8 mouse cellular contexts compared by ENCODE assay signal in the genomic region with DNA sequence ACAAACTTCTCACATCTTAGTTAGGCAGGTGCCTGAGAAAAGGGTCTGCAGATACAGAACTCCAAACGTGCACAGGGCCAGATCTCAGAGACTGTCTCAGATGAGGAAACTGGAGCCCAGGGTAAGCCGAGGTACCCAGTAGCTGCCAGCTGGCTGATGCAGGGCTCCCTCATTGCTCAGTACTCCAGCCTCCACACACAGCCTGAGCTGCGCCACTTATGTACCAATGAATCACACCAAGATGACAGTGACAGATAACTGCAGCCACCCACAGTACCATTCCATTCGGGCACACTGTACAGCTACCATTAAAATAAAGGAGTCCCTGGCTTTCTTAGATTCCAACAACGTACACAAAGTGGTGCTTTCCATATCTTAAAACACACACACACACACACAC. TPM values are rescaled to one million over a fixed set of nuclear protein-coding genes. Genes with fewer than 3 reads are reported as not detected.
DNase-seq lines count a peak whose midpoint lies in the region; ATAC-seq and TF ChIP-seq lines count a peak whose summit lies in the region.

No protein-coding gene starts in this region.

- TF ChIP-seq CTCF in lung, embryonic 14.5 days (IDR thresholded peaks at IDR 0.05; ENCODE audit: low read depth): no peak
- TF ChIP-seq CTCF in thymus, adult 2 months (IDR thresholded peaks at IDR 0.05; ENCODE audit: borderline replicate concordance, control insufficient read depth, extremely low read depth, insufficient read depth, low read length, poor library complexity): no peak

- peak; percentile 85 for DNase-seq in adrenal gland, adult 2 months
- DNase-seq in adrenal gland, adult 18-20 months (ENCODE audit: low spot score in 2 of 2): no peak
- DNase-seq in lung, embryonic 14.5 days: no peak
- no peak for DNase-seq in lung, postnatal 14 days
- DNase-seq in layer of hippocampus, adult 18-20 months (ENCODE audit: low spot score in 2 of 2): peak; percentile 78 to 87
- DNase-seq in midbrain, embryonic 10.5 days (ENCODE audit: low spot score): no peak
- no peak for DNase-seq in thymus, postnatal 10 days (ENCODE audit: low spot score in 2 of 2)
- DNase-seq in thymus, adult 2 months: no peak

- H3K4me2 ChIP-seq in lung, embryonic 14.5 days: peak overlapping the region; percentile 89

- TF ChIP-seq POLR2A in thymus, adult 2 months (IDR thresholded peaks at IDR 0.05; ENCODE audit: control insufficient read depth, extremely low read depth, insufficient read depth, low read length, poor library complexity): no peak

- peak overlapping the region; percentile 70; the same call in 1 of the 2 replicates for H3K4me3 ChIP-seq in lung, embryonic 14.5 days (ENCODE audit: low read depth, low read length)
- peak overlapping the region; percentile 76; the same call in 1 of the 2 replicates for H3K4me3 ChIP-seq in midbrain, embryonic 10.5 days
- H3K4me3 ChIP-seq in thymus, adult 2 months (ENCODE audit: control insufficient read depth, insufficient read depth, low read length): no peak overlapping the region

- H3K9ac ChIP-seq in lung, embryonic 14.5 days: 0 out of 2 replicates have a peak overlapping the region, but pooled peaks have one; percentile 32

- H3K27me3 ChIP-seq in lung, embryonic 14.5 days (ENCODE audit: insufficient read depth, low read length): no peaks in the 10 kb centered on the region
- peaks cover 29% of the 10 kb centered on the region for H3K27me3 ChIP-seq in midbrain, embryonic 10.5 days (ENCODE audit: low read depth, poor library complexity, severe bottlenecking)
- H3K27me3 ChIP-seq in thymus, adult 2 months (ENCODE audit: control insufficient read depth, insufficient read depth, low read length): no peaks in the 10 kb centered on the region

- WGBS in lung, embryonic 14.5 days: 48% methylated on average over 5 of the region's 5 CpGs
- 86% methylated on average over 5 of the region's 5 CpGs for WGBS in midbrain, embryonic 10.5 days
- WGBS in thymus, adult 2 months: 76% methylated on average over 5 of the region's 5 CpGs

- H3K36me3 ChIP-seq in lung, embryonic 14.5 days (ENCODE audit: insufficient read depth): no peaks in the 10 kb centered on the region
- no peaks in the 10 kb centered on the region for H3K36me3 ChIP-seq in midbrain, embryonic 10.5 days
- H3K36me3 ChIP-seq in thymus, adult 2 months (ENCODE audit: control insufficient read depth, insufficient read depth, low read length): no peaks in the 10 kb centered on the region

- H3K9me3 ChIP-seq in lung, embryonic 14.5 days (ENCODE audit: low read depth, low read length): no peaks in the 10 kb centered on the region
- no peaks in the 10 kb centered on the region for H3K9me3 ChIP-seq in midbrain, embryonic 10.5 days (replicated peaks)

- H3K4me1 ChIP-seq in lung, embryonic 14.5 days (ENCODE audit: insufficient read depth): peaks cover 38% of the 10 kb centered on the region
- peaks cover 69% of the 10 kb centered on the region for H3K4me1 ChIP-seq in midbrain, embryonic 10.5 days
- H3K4me1 ChIP-seq in thymus, adult 2 months (replicated peaks; ENCODE audit: control insufficient read depth, insufficient read depth, low read length): peaks cover 13% of the 10 kb centered on the region

- no peak for ATAC-seq in lung, embryonic 14.5 days (ENCODE audit: insufficient read depth)

- H3K27ac ChIP-seq in lung, embryonic 14.5 days (ENCODE audit: low read depth): peak overlapping the region; percentile 97
- H3K27ac ChIP-seq in midbrain, embryonic 10.5 days (replicated peaks): 0 out of 2 replicates have a peak overlapping the region, but pooled peaks have one; percentile 81
- no peak overlapping the region for H3K27ac ChIP-seq in thymus, adult 2 months (ENCODE audit: control insufficient read depth, insufficient read depth, low read length)

RNA-seq across cellular contexts. Expression of gene Per2, which starts 1.4 kb away (rescaled TPM):
- total RNA-seq in adrenal gland, adult 2 months (2021): 10 to 100 TPM; 22.2 to 68.7 TPM
- polyA plus RNA-seq in adrenal gland, adult 2 months (2012; rRNA removed): 24.7 and 40.0 TPM in 2 replicates
- 10 to 100 TPM; 46.7 to 66.6 TPM for total RNA-seq in adrenal gland, adult 18-20 months (2021)
- polyA plus RNA-seq in lung, embryonic 14.5 days (2014; fragmentation: Nextera tagmentation; extraction: Ambion mirVana): 6.6 and 8.3 TPM in 2 replicates
- total RNA-seq in layer of hippocampus, adult 18-20 months (2021): 10 to 100 TPM; 32.2 to 35.2 TPM
- 2.5 and 4.0 TPM in 2 replicates for polyA plus RNA-seq in midbrain, embryonic 10.5 days (2016; fragmentation: Nextera tagmentation; extraction: Ambion mirVana)
- 3.3 and 3.4 TPM in 2 replicates for polyA plus RNA-seq in thymus, adult 2 months (2012; rRNA removed)

RNA-seq across cellular contexts. Expression of gene Traf3ip1, which starts 36.7 kb away (rescaled TPM):
- total RNA-seq in adrenal gland, adult 2 months (2021): 10 to 100 TPM; 10.1 to 11.8 TPM
- 6.2 and 6.8 TPM in 2 replicates for polyA plus RNA-seq in adrenal gland, adult 2 months (2012; rRNA removed)
- 10 to 100 TPM; 10.8 to 12.7 TPM for total RNA-seq in adrenal gland, adult 18-20 months (2021)
- polyA plus RNA-seq in lung, embryonic 14.5 days (2014; fragmentation: Nextera tagmentation; extraction: Ambion mirVana): 6.9 and 8.0 TPM in 2 replicates
- 10 to 100 TPM; 14.3 to 14.6 TPM for total RNA-seq in layer of hippocampus, adult 18-20 months (2021)
- 10.5 and 12.9 TPM in 2 replicates for polyA plus RNA-seq in midbrain, embryonic 10.5 days (2016; fragmentation: Nextera tagmentation; extraction: Ambion mirVana)
- 7.1 and 7.7 TPM in 2 replicates for polyA plus RNA-seq in thymus, adult 2 months (2012; rRNA removed)

RNA-seq across cellular contexts. Expression of gene Hes6, which starts 43.9 kb away (rescaled TPM):
- total RNA-seq in adrenal gland, adult 2 months (2021): 100 to 1,000 TPM; 190 to 273 TPM
- 252 and 309 TPM in 2 replicates for polyA plus RNA-seq in adrenal gland, adult 2 months (2012; rRNA removed)
- 100 to 1,000 TPM; 255 to 373 TPM for total RNA-seq in adrenal gland, adult 18-20 months (2021)
- 53.7 and 56.4 TPM in 2 replicates for polyA plus RNA-seq in lung, embryonic 14.5 days (2014; fragmentation: Nextera tagmentation; extraction: Ambion mirVana)
- 10 to 100 TPM; 13.1 to 16.4 TPM for total RNA-seq in layer of hippocampus, adult 18-20 months (2021)
- polyA plus RNA-seq in midbrain, embryonic 10.5 days (2016; fragmentation: Nextera tagmentation; extraction: Ambion mirVana): 213 and 329 TPM in 2 replicates
- 200 and 203 TPM in 2 replicates for polyA plus RNA-seq in thymus, adult 2 months (2012; rRNA removed)

RNA-seq across cellular contexts. Expression of gene Ilkap, which starts 59.1 kb away (rescaled TPM):
- 10 to 100 TPM; 88.8 to 94.7 TPM for total RNA-seq in adrenal gland, adult 2 months (2021)
- 121 and 122 TPM in 2 replicates for polyA plus RNA-seq in adrenal gland, adult 2 months (2012; rRNA removed)
- 100 to 1,000 TPM in 1 of 2 experiments, 10 to 100 TPM in 1; 93.7 to 121 TPM for total RNA-seq in adrenal gland, adult 18-20 months (2021)
- 140 and 144 TPM in 2 replicates for polyA plus RNA-seq in lung, embryonic 14.5 days (2014; fragmentation: Nextera tagmentation; extraction: Ambion mirVana)
- total RNA-seq in layer of hippocampus, adult 18-20 months (2021): 10 to 100 TPM; 62.3 to 63.0 TPM
- 173 and 177 TPM in 2 replicates for polyA plus RNA-seq in midbrain, embryonic 10.5 days (2016; fragmentation: Nextera tagmentation; extraction: Ambion mirVana)
- polyA plus RNA-seq in thymus, adult 2 months (2012; rRNA removed): 90.3 and 104 TPM in 2 replicates

Comparison
In these comparisons a context has a peak if more than half of its experiments do, and no peak if none do; other contexts are left out.
1. DNase-seq: peak in adrenal gland, adult 2 months (single experiment) and layer of hippocampus, adult 18-20 months (2 of 2); none in adrenal gland, adult 18-20 months (0 of 2), lung, embryonic 14.5 days (single experiment), lung, postnatal 14 days (single experiment), midbrain, embryonic 10.5 days (single experiment), thymus, postnatal 10 days (0 of 2) and thymus, adult 2 months (single experiment).